Mouse (Mus musculus) forebrain, embryonic 14.5 days (tissue): Measurements from ENCODE around the gene Ddx18. TPM values are rescaled to one million over a fixed set of nuclear protein-coding genes. Genes with fewer than 3 reads are reported as not detected.

Experiments
- ATAC-seq: fragments of 200-750 bp; cut with Nextera tagmentation; 2 replicates; pipeline ENCODE4 v1.8.0; 2017; ENCODE audit warnings: mild to moderate bottlenecking, moderate library complexity
- DNase-seq: peaks from one replicate; pipeline ENCODE4 v3.0.0-alpha.2; 2015; ENCODE audit warnings: low spot score
- H3K27ac ChIP-seq: fragments of 300-500 bp; sonication (generic); 2 replicates; pipeline ENCODE4 v1.5.1; 2014; ENCODE audit warnings: low read depth, mild to moderate bottlenecking, control low read depth, low read length, moderate library complexity
- H3K27me3 ChIP-seq: fragments of 300-500 bp; sonication (generic); replicated peaks from 2 replicates; pipeline ENCODE4 v1.6.1; 2014; ENCODE audit warnings: low read length, control low read depth, mixed read lengths; ENCODE audit not compliant: control insufficient read depth, insufficient read depth
- H3K36me3 ChIP-seq: fragments of 300-500 bp; sonication (generic); 2 replicates; pipeline ENCODE4 v1.6.1; 2014; ENCODE audit warnings: low read length, control low read depth; ENCODE audit not compliant: control insufficient read depth, insufficient read depth
- H3K4me1 ChIP-seq: fragments of 300-500 bp; sonication (generic); 2 replicates; pipeline ENCODE4 v1.6.1; 2014; ENCODE audit warnings: antibody characterized with exemption, low read length, control low read depth; ENCODE audit not compliant: control insufficient read depth, insufficient read depth
- H3K4me2 ChIP-seq: fragments of 300-500 bp; sonication (generic); 2 replicates; pipeline ENCODE4 v1.6.1; 2014; ENCODE audit warnings: mild to moderate bottlenecking, control low read depth, low read length
- H3K4me3 ChIP-seq: fragments of 300-500 bp; sonication (generic); 2 replicates; pipeline ENCODE4 v1.5.1; 2014; ENCODE audit warnings: low read depth, low read length, control low read depth
- H3K9ac ChIP-seq: fragments of 300-500 bp; sonication (generic); 2 replicates; pipeline ENCODE4 v1.6.1; 2014; ENCODE audit warnings: mild to moderate bottlenecking, low read length, control low read depth, moderate library complexity
- H3K9me3 ChIP-seq: fragments of 300-500 bp; sonication (generic); replicated peaks from 2 replicates; pipeline ENCODE4 v1.6.1; 2016; ENCODE audit warnings: low read length, control low read depth, mixed read lengths; ENCODE audit not compliant: control insufficient read depth
- WGBS: fragments of 180-500 bp; shearing (Covaris S2); extraction: QIAGEN DNeasy Blood & Tissue Kit; methylation state at CpG from one replicate; pipeline ENCODE4 v1.1.7; 2014; 5-methylcytosine and 5-hydroxymethylcytosine counted together
- polyA plus RNA-seq: library from polyadenylated mRNA; unstranded; fragments of >200 nt; fragmentation: Nextera tagmentation; extraction: Ambion mirVana; gene quantifications from 2 replicates; pipeline ENCODE4 v1.2.1, GENCODE M21; 2014

The Ddx18 gene
- 46.7 and 46.9 TPM in 2 replicates for polyA plus RNA-seq

DNA sequence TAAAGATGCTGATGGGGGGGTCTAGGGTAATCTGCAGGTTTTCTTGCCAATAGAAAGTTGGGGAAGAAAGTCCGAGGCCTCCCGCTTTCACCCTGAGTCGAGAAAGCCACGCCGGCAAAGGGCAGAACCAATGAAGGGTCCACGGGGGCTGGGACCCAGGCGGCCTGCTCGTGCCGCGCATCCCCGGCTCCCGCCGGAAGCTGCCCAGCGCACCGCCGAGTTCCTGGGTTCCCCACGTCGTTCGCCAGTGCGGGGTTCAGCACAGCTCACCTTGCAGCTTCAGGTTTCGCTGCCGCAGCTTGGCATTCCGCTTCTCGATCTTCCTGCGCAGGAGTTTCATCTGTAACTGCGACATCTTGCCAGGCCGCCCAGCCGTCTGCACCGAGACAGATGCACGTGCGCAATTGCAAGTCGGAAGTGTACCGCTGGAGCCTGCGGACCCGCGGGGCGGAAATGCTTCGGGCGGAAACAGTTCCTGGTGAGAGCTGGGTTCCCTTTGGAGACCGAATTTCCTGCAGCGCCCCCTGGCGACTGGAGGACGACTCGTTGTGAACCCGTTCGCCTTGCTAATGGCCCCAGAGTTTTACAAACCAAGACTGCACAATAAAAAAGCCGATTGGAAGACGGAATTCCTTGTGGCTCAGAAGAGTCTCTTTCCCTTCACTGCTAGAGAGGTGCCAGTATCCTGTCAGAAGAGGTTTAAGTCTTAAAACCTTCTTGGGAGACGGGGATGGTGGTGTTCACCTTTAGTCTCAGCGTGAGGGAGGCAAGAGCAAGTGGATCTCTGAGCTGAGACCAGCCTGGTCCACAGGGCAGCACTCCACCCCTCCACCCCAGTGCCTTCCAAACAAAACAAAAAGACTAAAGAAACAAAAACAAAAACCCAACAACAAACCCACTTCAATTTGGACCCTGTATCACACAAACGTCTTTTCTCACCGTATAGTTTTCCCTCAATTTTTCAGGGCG lies at the start of gene Ddx18:
Gene Ddx18 (minus strand): TSS at position 469 of the 969 bp plus-strand sequence.
- Histone ChIP-seq H3K9ac (peak within 1 kb of the TSS; percentile 69), H3K4me2 (peak within 1 kb of the TSS; percentile 55), H3K4me1 (peaks cover 7% of the 10 kb centered on the region), H3K36me3 (peaks cover 27% of the 10 kb centered on the region), H3K27me3 (no peaks in the 10 kb centered on the region), H3K4me3 (peak within 1 kb of the TSS; percentile 72), H3K9me3 (no peaks in the 10 kb centered on the region), H3K27ac (no peak within 1 kb of the TSS; the same call in 1 of the 2 replicates)
- DNase-seq: peak; percentile 97
- ATAC-seq: peak; percentile 99
- WGBS: 6% methylated on average over 53 of the region's 53 CpGs

DNA sequence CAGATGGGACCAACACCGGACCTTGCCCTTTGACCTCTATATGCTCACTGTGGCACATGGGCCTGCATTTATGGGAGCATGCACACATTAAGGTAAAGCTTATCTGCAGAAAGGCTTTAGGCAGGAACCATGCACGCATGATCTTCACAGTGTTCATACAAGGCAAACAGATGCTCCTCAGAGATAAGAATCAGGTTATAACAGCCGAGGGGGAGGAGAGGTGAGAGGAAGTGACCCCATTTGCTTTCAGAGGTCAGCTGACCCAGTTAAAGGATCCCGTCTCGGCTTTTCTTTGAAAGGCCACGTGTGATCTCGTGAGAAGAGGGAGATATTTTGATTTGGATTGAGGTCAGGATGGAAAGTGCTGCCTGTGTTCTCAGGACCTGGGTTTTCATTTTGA lies 40.2 kb upstream of the Ddx18 start:
- ATAC-seq (no peak), DNase-seq (no peak)
- Histone ChIP-seq H3K9ac (no peak overlapping the region), H3K4me3 (no peak overlapping the region), H3K36me3 (no peaks in the 10 kb centered on the region), H3K4me2 (no peak overlapping the region), H3K27me3 (no peaks in the 10 kb centered on the region), H3K4me1 (no peaks in the 10 kb centered on the region), H3K27ac (no peak overlapping the region), H3K9me3 (no peaks in the 10 kb centered on the region)
- WGBS: 89% methylated on average over 7 of the region's 7 CpGs

DNA sequence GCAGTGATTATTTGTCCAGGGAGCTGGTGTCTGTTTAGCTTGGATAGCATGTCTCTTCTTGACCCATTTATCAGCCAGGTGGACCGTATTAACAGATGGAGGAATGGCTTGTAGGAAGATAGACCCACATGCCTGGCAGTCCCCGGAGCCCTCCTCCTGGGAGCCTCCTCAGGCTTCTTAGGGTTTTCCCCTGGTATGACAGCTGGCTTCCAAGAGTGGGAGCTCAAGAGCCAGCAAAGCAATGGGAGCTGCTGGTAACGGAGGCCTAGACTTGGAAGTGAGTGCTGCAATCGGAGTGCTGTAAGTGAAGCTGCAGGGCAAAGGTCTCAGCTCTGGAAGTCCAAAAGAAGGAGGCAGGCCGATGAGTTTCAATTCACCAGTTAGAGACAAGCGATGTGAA lies 37.3 kb upstream of the Ddx18 start:
- Histone ChIP-seq H3K9ac (no peak overlapping the region), H3K36me3 (no peaks in the 10 kb centered on the region), H3K4me3 (no peak overlapping the region), H3K9me3 (no peaks in the 10 kb centered on the region), H3K27ac (no peak overlapping the region), H3K27me3 (no peaks in the 10 kb centered on the region), H3K4me1 (no peaks in the 10 kb centered on the region), H3K4me2 (no peak overlapping the region)
- 65% methylated on average over 6 of the region's 6 CpGs for WGBS
- peak; percentile 16 for DNase-seq
- no peak for ATAC-seq

DNA sequence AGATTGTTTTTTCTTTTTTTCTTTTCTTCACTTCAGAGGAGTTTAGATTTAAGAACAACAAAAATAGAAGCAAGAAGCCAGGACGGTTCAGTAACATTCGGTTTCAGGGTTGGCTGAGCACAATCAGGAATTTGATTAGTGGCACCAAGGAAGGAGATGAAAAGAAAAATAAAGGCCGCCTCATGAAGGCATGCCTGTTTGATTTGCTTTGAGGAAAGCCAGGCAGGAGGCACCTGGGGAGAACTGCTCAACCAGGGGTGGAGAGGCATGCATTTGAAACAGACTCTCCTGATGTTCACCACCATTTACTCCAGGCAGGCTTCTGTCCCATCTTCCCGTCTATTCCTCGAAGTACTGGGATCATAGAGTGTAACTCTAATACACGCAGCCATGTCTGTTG lies 34.1 kb upstream of the Ddx18 start:
- Histone ChIP-seq H3K4me3 (no peak overlapping the region), H3K4me2 (no peak overlapping the region), H3K27me3 (no peaks in the 10 kb centered on the region), H3K9me3 (no peaks in the 10 kb centered on the region), H3K27ac (no peak overlapping the region), H3K4me1 (no peaks in the 10 kb centered on the region), H3K36me3 (no peaks in the 10 kb centered on the region), H3K9ac (no peak overlapping the region)
- DNase-seq (no peak), ATAC-seq (no peak)
- WGBS: 72% methylated on average over 6 of the region's 6 CpGs

DNA sequence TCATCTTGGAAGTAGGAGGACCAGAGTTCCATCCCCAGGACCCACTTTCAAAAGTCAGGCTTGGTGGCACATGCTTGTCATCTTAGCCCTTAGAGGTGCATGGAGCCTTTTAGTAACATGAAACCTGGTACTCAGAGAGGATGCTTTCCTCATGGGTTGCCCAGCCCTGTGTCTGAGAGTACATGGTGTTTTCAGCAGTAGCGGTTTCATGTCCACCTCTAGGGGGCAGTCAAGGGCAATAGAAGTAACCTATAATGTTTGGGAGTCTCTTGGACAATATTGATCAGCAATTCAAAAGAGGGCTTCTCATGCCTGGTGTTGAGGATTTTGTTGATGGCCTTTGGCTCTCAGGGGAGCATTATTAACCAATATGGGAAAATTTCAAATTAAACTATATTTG lies 33.3 kb upstream of the Ddx18 start:
- Histone ChIP-seq H3K27ac (no peak overlapping the region), H3K9ac (no peak overlapping the region), H3K27me3 (no peaks in the 10 kb centered on the region), H3K4me3 (no peak overlapping the region), H3K36me3 (no peaks in the 10 kb centered on the region), H3K9me3 (no peaks in the 10 kb centered on the region), H3K4me2 (no peak overlapping the region), H3K4me1 (no peaks in the 10 kb centered on the region)
- DNase-seq (peak; percentile 74), ATAC-seq (no peak)
- WGBS: 31% methylated on average over 1 of the region's 1 CpGs

DNA sequence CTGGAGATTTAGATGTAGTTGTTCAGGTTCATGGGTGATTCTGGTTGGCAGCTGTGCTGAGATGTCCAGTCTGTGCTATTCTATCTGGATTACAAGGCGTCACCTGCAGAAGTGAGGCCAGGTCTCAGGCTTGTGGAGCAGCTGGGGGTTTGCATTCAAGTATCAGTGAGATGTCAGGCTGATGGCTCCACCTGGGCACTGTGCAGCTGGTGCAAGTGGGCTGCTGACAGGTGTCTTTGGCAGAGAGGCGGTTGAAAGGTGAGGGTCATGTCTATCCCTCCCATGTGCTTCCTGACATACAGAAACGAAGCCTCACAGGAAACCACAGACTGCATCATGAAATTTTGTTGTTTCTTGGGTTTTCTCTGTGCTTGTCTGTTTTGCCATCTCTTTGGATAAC lies 30.6 kb upstream of the Ddx18 start:
- no peaks in the 10 kb centered on the region for H3K9me3 ChIP-seq
- no peak overlapping the region for H3K4me3 ChIP-seq
- whole genome bisulfite sequencing: 87% methylated on average over 3 of the region's 3 CpGs
- no peaks in the 10 kb centered on the region for H3K36me3 ChIP-seq
- H3K4me2 ChIP-seq: no peak overlapping the region
- no peaks in the 10 kb centered on the region for H3K4me1 ChIP-seq
- no peak overlapping the region for H3K9ac ChIP-seq
- DNase-seq (no peak), ATAC-seq (no peak)
- H3K27me3 ChIP-seq: no peaks in the 10 kb centered on the region
- no peak overlapping the region for H3K27ac ChIP-seq

DNA sequence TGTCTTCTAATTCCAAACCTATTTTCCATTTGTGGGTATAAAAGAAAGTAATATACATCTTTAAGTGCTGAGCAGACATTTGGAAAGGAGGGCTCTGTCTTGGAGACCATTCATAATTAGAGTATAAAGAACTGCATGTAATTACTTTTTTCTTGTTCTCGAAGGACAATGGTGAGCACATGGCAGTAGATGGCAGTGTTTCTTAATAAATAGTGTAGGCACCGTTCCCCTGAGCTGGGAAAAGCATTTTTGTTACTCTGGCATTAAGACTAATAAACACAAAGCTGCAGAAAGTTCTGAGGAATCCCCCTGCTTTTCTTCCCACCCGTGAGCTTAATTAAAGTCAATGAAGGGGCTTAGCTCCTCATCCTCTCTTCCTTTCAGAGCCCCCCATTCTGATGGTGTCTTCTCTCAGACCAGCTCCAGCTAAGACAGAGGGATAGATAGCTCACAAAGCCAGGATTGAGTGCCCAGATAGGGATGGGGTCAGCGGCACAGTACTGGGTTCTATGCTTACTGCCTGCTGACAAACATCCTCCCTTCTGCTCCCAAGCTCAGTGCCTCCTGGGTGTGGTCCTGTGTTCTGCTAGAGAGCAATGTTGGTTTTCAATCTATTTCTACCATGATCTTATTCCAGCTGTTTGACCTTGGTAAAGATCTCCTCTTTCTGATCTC lies 29.3 kb upstream of the Ddx18 start:
- peak; percentile 58; the same call in 1 of the 2 replicates for ATAC-seq
- no peaks in the 10 kb centered on the region for H3K27me3 ChIP-seq
- H3K4me1 ChIP-seq: no peaks in the 10 kb centered on the region
- no peak overlapping the region for H3K4me3 ChIP-seq
- no peak overlapping the region for H3K27ac ChIP-seq
- H3K9ac ChIP-seq: no peak overlapping the region
- H3K9me3 ChIP-seq: no peaks in the 10 kb centered on the region
- peak; percentile 76 for DNase-seq
- WGBS: 11% methylated on average over 4 of the region's 4 CpGs
- no peaks in the 10 kb centered on the region for H3K36me3 ChIP-seq
- H3K4me2 ChIP-seq: no peak overlapping the region

DNA sequence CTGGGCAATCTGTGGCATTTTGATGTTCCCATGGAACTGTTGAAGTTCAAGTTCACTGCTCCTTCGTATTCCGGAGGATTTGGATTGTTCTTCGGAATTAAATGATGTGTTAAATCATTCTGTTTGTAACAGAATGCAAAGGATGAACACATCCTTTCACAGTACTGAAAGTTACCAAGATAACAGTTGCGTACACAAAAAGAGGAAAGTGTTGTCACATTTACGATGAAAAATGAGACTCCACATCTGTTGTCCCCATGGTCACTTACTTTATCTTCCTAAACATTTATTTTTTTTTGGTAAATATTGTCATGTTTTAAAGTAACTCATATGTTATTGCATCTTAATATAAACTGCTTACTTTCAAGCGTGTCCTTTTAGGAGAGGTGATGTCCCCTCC lies 17.0 kb upstream of the Ddx18 start:
- Histone ChIP-seq H3K4me1 (no peaks in the 10 kb centered on the region), H3K9me3 (no peaks in the 10 kb centered on the region), H3K4me3 (no peak overlapping the region), H3K36me3 (no peaks in the 10 kb centered on the region), H3K27me3 (no peaks in the 10 kb centered on the region), H3K27ac (no peak overlapping the region), H3K9ac (no peak overlapping the region), H3K4me2 (no peak overlapping the region)
- 87% methylated on average over 6 of the region's 6 CpGs for WGBS
- ATAC-seq (no peak), DNase-seq (no peak)
